Mouse (Mus musculus): ENCODE measurements around the gene Cygb.

DNA sequence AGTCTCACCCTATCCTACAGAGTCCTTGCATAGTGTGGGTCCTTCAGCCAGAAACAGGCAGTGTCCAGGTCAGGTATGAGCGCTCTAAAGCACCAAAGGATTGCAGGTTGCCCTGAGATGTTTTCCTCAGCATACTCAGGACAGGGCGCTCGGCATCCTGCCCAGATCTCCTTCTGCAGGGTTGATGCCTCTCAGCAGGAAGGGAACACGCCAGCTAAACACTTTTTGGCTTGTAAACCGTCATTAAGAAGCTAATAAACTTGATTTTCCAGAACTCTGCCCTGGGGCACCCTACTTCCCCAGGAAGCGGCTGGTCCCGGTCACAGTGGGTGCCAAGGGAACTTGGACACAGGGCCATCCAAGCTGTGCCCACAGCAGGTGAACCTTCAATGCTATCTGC, 35.0 kb downstream of the Cygb start:
- no peak for TF ChIP-seq POLR2A (IDR thresholded peaks at IDR 0.05; ENCODE audit: borderline replicate concordance, control insufficient read depth, low read depth, low read length)
- TF ChIP-seq CTCF (IDR thresholded peaks at IDR 0.05; ENCODE audit: control insufficient read depth, insufficient read depth, low read length), result no peak

Data from bone marrow, adult 2 months (tissue).